Mouse (Mus musculus) limb, embryonic 11.5 days (tissue): ENCODE measurements around the gene Dlx6. TPM values are rescaled to one million over a fixed set of nuclear protein-coding genes. Genes with fewer than 3 reads are reported as not detected.

Source experiments
- ATAC-seq: fragments of 200-750 bp; cut with Nextera tagmentation; 2 replicates; pipeline ENCODE4 v1.8.0; 2017; ENCODE audit warnings: low read depth; ENCODE audit not compliant: insufficient number of reproducible peaks, low FRiP score, low TSS enrichment
- DNase-seq: peaks from one replicate; pipeline ENCODE4 v3.0.0-alpha.2; 2015; ENCODE audit warnings: low spot score
- H3K27ac ChIP-seq: fragments of 300-500 bp; sonication (generic); replicated peaks from 2 replicates; pipeline ENCODE4 v1.5.1; 2014; ENCODE audit warnings: low read depth, mild to moderate bottlenecking, low read length
- H3K27me3 ChIP-seq: fragments of 300-500 bp; sonication (generic); 2 replicates; pipeline ENCODE4 v1.6.1; 2014; ENCODE audit warnings: mild to moderate bottlenecking, low read length, mixed read lengths; ENCODE audit not compliant: control insufficient read depth, insufficient read depth
- H3K36me3 ChIP-seq: fragments of 300-500 bp; sonication (generic); 2 replicates; pipeline ENCODE4 v1.6.1; 2014; ENCODE audit warnings: mild to moderate bottlenecking, low read length, moderate library complexity, mixed read lengths; ENCODE audit not compliant: control insufficient read depth, insufficient read depth
- H3K4me1 ChIP-seq: fragments of 300-500 bp; sonication (generic); 2 replicates; pipeline ENCODE4 v1.6.1; 2014; ENCODE audit warnings: low read length, mixed read lengths; ENCODE audit not compliant: control insufficient read depth, insufficient read depth
- H3K4me2 ChIP-seq: fragments of 300-500 bp; sonication (generic); 2 replicates; pipeline ENCODE4 v1.6.1; 2014; ENCODE audit warnings: low read depth, mild to moderate bottlenecking, moderate library complexity; ENCODE audit not compliant: severe bottlenecking
- H3K4me3 ChIP-seq: fragments of 300-500 bp; sonication (generic); 2 replicates; pipeline ENCODE4 v1.5.1; 2014; ENCODE audit warnings: low read depth, low read length
- H3K9ac ChIP-seq: fragments of 300-500 bp; sonication (generic); 2 replicates; pipeline ENCODE4 v1.6.1; 2014; ENCODE audit warnings: mild to moderate bottlenecking, low read length
- H3K9me3 ChIP-seq: fragments of 300-500 bp; sonication (generic); 2 replicates; pipeline ENCODE4 v1.6.1; 2016; ENCODE audit warnings: low read length; ENCODE audit not compliant: control insufficient read depth
- WGBS: fragments of 180-500 bp; shearing (Covaris S2); extraction: QIAGEN DNeasy Blood & Tissue Kit; methylation state at CpG from one replicate; pipeline ENCODE4 v1.1.7; 2014; 5-methylcytosine and 5-hydroxymethylcytosine counted together
- polyA plus RNA-seq: library from polyadenylated mRNA; unstranded; fragments of >200 nt; fragmentation: Nextera tagmentation; extraction: Ambion mirVana; gene quantifications from 2 replicates; pipeline ENCODE4 v1.2.1, GENCODE M21; 2014

Dlx6 gene
- 0.36 and 0.89 TPM in 2 replicates for polyA plus RNA-seq

- peak within 1 kb of the TSS; percentile 53 for H3K9ac ChIP-seq
- WGBS, result under 1% methylated on average over 52 of the region's 52 CpGs
- DNase-seq (peak; percentile 80), ATAC-seq (peak; percentile 76)
- H3K27me3 ChIP-seq, result peaks cover 69% of the 10 kb centered on the region
- no peaks in the 10 kb centered on the region; the same call in 1 of the 2 replicates for H3K4me1 ChIP-seq
- no peak within 1 kb of the TSS for H3K27ac ChIP-seq
- H3K9me3 ChIP-seq, result no peaks in the 10 kb centered on the region
- peak within 1 kb of the TSS; percentile 88 for H3K4me2 ChIP-seq
- peak within 1 kb of the TSS; percentile 41 for H3K4me3 ChIP-seq
- no peaks in the 10 kb centered on the region for H3K36me3 ChIP-seq
These were observed at the start of gene Dlx6 for GRCm38 (mm10) chr6:6863160-6863870. Dlx6 (plus strand) TSS chr6:6863334.

GRCm38 (mm10) chr6:6816821-6817220, 46.3 kb upstream of the Dlx6 start:
- H3K36me3 ChIP-seq, result no peaks in the 10 kb centered on the region
- H3K4me3 ChIP-seq, result no peak overlapping the region
- H3K4me2 ChIP-seq, result no peak overlapping the region
- DNase-seq (no peak), ATAC-seq (no peak)
- H3K27ac ChIP-seq, result no peak overlapping the region
- no peaks in the 10 kb centered on the region for H3K27me3 ChIP-seq
- WGBS, result 89% methylated on average over 6 of the region's 6 CpGs
- no peaks in the 10 kb centered on the region for H3K4me1 ChIP-seq
- H3K9me3 ChIP-seq, result no peaks in the 10 kb centered on the region
- no peak overlapping the region for H3K9ac ChIP-seq

- Histone ChIP-seq H3K4me2 (no peak overlapping the region), H3K27ac (no peak overlapping the region), H3K4me1 (no peaks in the 10 kb centered on the region), H3K27me3 (no peaks in the 10 kb centered on the region), H3K36me3 (no peaks in the 10 kb centered on the region), H3K9me3 (no peaks in the 10 kb centered on the region), H3K9ac (no peak overlapping the region), H3K4me3 (no peak overlapping the region)
- DNase-seq, result no peak
- WGBS, result 44% methylated on average over 9 of the region's 9 CpGs
- no peak for ATAC-seq
These were observed 44.9 kb upstream of the Dlx6 start for GRCm38 (mm10) chr6:6818036-6818788.

- Histone ChIP-seq H3K27ac (no peak overlapping the region), H3K9ac (no peak overlapping the region), H3K9me3 (no peaks in the 10 kb centered on the region), H3K4me2 (no peak overlapping the region), H3K36me3 (no peaks in the 10 kb centered on the region), H3K4me3 (no peak overlapping the region), H3K4me1 (no peaks in the 10 kb centered on the region), H3K27me3 (no peaks in the 10 kb centered on the region)
- 26% methylated on average over 7 of the region's 7 CpGs for WGBS
- DNase-seq (no peak), ATAC-seq (no peak)
These were observed 44.0 kb upstream of the Dlx6 start for GRCm38 (mm10) chr6:6819134-6819533.

GRCm38 (mm10) chr6:6825313-6825712, 37.8 kb upstream of the Dlx6 start:
- Histone ChIP-seq H3K4me3 (no peak overlapping the region), H3K9ac (no peak overlapping the region), H3K4me2 (no peak overlapping the region), H3K27me3 (no peaks in the 10 kb centered on the region), H3K4me1 (no peaks in the 10 kb centered on the region), H3K36me3 (no peaks in the 10 kb centered on the region), H3K9me3 (no peaks in the 10 kb centered on the region), H3K27ac (no peak overlapping the region)
- DNase-seq (no peak), ATAC-seq (no peak)

GRCm38 (mm10) chr6:6826861-6827260, 36.3 kb upstream of the Dlx6 start:
- Histone ChIP-seq H3K4me3 (no peak overlapping the region), H3K27ac (no peak overlapping the region), H3K27me3 (no peaks in the 10 kb centered on the region), H3K9me3 (no peaks in the 10 kb centered on the region), H3K9ac (no peak overlapping the region), H3K36me3 (no peaks in the 10 kb centered on the region), H3K4me2 (no peak overlapping the region), H3K4me1 (no peaks in the 10 kb centered on the region)
- WGBS, result 95% methylated on average over 1 of the region's 1 CpGs
- ATAC-seq, result no peak
- no peak for DNase-seq

GRCm38 (mm10) chr6:6830446-6830845, 32.7 kb upstream of the Dlx6 start:
- H3K4me2 ChIP-seq, result no peak overlapping the region
- H3K4me1 ChIP-seq, result no peaks in the 10 kb centered on the region
- no peak for ATAC-seq
- no peak overlapping the region for H3K27ac ChIP-seq
- no peaks in the 10 kb centered on the region for H3K9me3 ChIP-seq
- WGBS, result 77% methylated on average over 7 of the region's 7 CpGs
- H3K27me3 ChIP-seq, result no peaks in the 10 kb centered on the region
- no peak overlapping the region for H3K4me3 ChIP-seq
- DNase-seq, result no peak
- no peaks in the 10 kb centered on the region for H3K36me3 ChIP-seq
- no peak overlapping the region for H3K9ac ChIP-seq

GRCm38 (mm10) chr6:6833301-6833700, 29.8 kb upstream of the Dlx6 start:
- H3K9me3 ChIP-seq, result no peaks in the 10 kb centered on the region
- H3K4me1 ChIP-seq, result no peaks in the 10 kb centered on the region
- ATAC-seq (no peak), DNase-seq (no peak)
- no peak overlapping the region for H3K27ac ChIP-seq
- H3K27me3 ChIP-seq, result no peaks in the 10 kb centered on the region
- no peaks in the 10 kb centered on the region for H3K36me3 ChIP-seq
- H3K9ac ChIP-seq, result no peak overlapping the region
- 90% methylated on average over 3 of the region's 3 CpGs for WGBS
- H3K4me2 ChIP-seq, result no peak overlapping the region
- no peak overlapping the region for H3K4me3 ChIP-seq
